Mouse (Mus musculus) right cerebral cortex, postnatal 4 days (tissue): ENCODE measurements around the gene Dbndd2.

Experiments used
- DNase-seq: peaks from one replicate; pipeline ENCODE4 v3.0.0-alpha.2; 2022

The Dbndd2 gene

GRCm38 (mm10) chr2:164454846-164455245 lies 31.1 kb upstream of the Dbndd2 start:
- DNase-seq = no peak

DNA sequence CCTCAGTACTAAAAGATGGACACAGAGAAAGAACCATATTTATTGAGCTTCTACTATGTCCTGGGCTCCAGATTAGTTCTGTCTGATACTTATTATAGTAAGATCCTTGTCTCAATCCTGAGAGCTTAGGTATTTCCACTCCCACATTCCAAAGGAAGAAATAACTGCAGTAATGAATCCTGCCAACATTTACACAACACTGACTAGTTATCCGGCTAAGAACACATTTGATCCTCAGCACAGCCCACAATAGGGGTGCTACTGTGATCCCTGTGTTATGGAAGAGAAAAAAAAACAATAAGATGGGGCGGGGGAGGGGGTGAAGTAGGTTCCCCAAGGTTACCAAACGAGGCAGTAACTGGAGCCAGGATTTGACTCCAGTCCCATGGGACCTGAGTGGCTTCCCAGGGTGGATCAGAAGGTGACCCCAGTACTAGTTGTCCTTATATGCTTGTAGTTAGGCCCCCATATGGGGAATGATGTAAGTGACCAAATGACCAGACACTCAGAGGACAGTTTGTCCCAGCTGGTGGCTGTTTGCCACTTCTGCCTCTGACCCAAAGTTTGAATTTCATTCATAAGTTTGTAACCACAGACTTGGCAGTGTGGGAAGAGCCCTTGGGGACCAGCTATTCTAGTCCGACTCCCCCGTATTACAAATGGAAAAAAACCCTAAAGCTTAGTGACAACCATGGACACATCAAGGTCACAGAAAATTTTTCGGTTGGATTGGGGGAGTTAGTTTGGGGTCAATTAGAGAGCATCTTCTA lies 30.3 kb upstream of the Dbndd2 start:
- no peak for DNase-seq

DNA sequence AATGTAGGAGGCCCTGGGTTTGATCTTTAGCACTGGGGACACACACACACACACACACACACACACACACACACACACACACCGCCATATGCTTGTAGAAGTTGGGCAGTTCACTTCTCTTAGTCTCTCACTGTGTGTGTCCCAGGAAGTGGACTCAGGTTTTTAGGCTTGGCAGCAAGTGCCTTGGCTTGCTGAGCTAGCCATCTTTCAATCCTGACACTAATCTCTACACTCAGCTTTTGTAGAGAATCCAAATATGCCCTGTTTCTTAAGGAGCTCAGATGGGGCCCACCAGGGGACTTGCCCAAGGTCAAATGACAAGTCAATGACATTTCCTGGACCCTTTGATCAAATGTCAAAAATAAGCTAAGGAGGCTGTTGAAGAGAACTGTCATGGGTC lies 29.5 kb upstream of the Dbndd2 start:
- no peak for DNase-seq

GRCm38 (mm10) chr2:164456864-164457300 lies 29.0 kb upstream of the Dbndd2 start, which contains the start of gene Sys1:
Gene Sys1 (plus strand): TSS chr2:164456964.
- DNase-seq = peak; percentile 14

- no peak for DNase-seq
Measured at GRCm38 (mm10) chr2:164457942-164458341, 28.0 kb upstream of the Dbndd2 start.

- no peak for DNase-seq
Measured at GRCm38 (mm10) chr2:164458535-164458934, 27.4 kb upstream of the Dbndd2 start.

- peak; percentile 91 for DNase-seq
Measured at GRCm38 (mm10) chr2:164460745-164461551, 25.0 kb upstream of the Dbndd2 start, which contains the start of gene Gm20458. Gene Gm20458 (plus strand): TSS chr2:164460967.

GRCm38 (mm10) chr2:164465161-164465560 lies 20.7 kb upstream of the Dbndd2 start:
- DNase-seq = no peak

GRCm38 (mm10) chr2:164466787-164467186 lies 19.1 kb upstream of the Dbndd2 start:
- no peak for DNase-seq

DNA sequence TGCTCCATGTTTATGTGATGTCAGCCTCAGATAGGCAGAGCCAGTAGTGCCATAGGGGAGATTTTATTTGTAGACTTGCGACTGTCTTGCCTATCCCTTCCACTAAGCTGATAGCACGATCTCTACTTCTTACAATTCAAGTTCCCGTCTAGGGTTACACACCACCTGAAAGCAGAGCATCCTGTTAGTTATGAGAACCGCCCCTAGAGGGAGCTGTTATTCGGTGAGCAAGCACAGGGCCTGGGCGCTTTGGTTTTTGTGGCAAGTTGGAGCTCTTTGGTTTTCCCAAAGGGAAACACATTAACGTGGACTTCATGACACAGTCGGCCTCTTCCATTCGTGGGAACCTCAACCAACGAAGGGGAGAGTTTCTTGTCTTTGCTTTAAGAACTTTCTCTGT lies 15.7 kb upstream of the Dbndd2 start:
- peak; percentile 36 for DNase-seq

DNA sequence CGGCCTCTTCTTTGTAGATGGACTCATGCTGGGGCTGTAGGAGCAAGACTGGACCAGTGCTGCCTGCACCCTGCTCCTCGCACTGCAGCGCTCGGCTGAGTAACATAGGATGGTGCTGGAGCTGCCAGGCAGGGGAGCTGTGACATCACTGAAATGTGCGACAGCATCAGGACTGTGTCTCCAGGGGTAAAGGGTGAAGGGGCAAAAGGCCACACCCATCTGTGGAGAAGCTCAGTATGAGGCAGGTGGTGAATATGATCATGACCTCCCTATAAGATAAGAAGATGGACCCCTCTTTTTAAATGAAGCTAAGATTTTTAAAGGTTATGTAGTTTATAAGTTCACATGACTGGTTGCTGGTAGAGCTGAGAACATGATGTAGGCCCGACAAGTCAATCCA lies 12.3 kb upstream of the Dbndd2 start, which contains the start of gene Trp53tg5:
Gene Trp53tg5, minus strand, starts transcription at position 101 of the 400 bp plus-strand sequence.
- DNase-seq = no peak

DNA sequence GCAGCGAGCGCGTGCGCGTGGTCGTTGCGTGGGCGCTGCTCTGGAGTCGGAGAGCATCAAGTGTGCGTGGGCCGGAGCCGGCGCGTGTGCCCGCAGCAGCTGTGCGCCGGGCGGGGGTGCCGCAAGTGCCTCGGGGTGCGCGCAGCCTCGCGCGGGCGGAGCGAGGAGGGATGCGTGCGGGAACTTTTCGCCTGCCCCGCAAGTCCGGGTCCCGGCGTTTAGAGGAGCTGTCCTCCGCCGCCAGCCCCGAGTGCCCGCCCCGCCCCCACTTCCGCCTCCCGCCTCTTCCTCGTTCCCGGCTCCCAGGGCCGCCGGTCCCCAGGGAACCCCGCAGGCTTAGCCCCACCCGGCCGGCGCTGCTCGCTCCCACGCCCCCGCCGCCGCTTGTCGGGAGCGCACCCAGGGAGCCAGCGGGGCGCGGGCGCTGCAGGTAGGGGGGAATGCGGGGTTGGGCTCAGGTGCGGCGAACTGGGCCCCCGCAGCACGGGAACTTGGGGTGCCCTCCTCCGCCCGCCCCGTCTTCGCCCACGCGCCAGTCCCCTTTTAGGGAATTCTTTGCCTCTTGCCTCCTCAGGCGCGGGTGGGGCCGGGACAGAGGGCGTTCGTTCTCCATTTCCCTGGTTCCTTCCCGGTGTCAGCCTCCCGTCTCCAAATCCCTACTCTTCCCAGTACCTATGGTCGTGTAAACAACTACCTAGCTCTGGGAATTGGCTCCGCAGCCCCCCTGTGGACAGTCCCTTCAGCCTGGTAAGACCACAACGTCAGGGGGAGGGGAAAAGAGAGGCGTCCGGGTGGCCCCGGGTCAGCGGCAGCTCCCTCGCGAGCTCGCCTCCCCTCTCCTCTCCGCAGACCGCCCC lies 580 bp downstream of the Dbndd2 start:
- peak; percentile 70 for DNase-seq

DNA sequence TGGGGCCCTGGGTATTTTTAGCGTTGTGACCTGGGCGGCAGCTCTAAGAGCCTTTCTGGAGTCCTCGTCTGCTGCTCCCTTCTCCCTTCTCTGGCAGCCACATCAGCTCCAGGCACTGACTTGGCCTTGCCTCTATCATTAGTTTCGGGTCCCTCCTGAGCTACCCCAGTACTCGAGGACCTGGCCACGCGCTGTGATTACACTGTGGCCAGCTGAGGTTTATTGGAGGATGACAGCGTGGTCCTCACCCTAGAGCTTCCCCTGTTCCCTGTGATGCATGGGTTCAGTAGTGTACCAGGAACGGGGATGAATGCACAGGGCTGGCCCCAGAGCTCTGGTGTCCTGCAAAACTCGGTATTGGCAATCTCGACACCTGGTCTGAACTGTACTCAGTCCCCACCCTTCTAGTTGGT lies 1.2 kb downstream of the Dbndd2 start:
- DNase-seq = no peak

- DNase-seq = peak; percentile 42
Measured at GRCm38 (mm10) chr2:164487812-164488211, 1.9 kb downstream of the Dbndd2 start.

DNA sequence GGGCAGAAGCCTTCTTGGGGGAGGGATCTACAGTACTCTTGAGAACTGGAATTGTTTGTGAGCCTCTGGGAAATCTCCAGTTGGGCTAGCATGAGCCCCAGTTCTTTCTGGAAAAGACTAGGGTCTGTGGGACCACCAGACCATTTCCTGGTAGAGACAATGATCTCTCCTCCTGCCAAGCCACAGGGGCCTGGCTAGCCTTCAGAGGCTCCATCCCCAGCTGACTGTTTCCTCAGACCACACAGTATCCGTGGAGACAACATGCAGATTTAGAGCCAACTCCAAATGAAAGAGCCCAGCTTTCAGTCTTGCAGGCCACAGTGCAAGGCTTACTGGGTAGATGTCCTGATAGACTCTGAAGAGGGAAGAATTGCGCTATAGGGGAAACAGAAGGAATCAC lies 8.2 kb downstream of the Dbndd2 start:
- DNase-seq = no peak

DNA sequence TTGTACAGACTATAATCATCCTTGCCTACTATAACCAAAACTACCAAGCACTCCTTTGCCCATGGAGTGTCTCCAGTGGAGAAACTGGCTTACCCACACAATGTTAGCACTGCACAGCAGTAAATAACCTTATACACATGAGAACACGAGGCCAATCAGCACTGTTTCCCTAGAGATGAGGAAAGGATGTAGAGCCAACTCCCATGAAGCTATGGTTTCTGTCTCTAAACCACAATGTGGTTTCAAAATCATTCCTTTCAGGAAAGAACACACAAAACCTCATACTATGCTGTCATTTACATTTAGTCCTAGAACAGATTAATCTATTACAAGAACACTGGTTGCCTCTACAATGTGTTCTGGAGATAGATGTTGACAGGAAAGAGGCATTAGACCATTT lies 10.4 kb downstream of the Dbndd2 start:
- no peak for DNase-seq

- DNase-seq = peak; percentile 86
Measured at GRCm38 (mm10) chr2:164496847-164497690, 11.2 kb downstream of the Dbndd2 start, which contains the start of gene Pigt. Gene Pigt (plus strand): TSS chr2:164497520.

GRCm38 (mm10) chr2:164497691-164498268 lies 11.9 kb downstream of the Dbndd2 start:
- DNase-seq = no peak

GRCm38 (mm10) chr2:164499317-164499716 lies 13.4 kb downstream of the Dbndd2 start:
- no peak for DNase-seq

DNA sequence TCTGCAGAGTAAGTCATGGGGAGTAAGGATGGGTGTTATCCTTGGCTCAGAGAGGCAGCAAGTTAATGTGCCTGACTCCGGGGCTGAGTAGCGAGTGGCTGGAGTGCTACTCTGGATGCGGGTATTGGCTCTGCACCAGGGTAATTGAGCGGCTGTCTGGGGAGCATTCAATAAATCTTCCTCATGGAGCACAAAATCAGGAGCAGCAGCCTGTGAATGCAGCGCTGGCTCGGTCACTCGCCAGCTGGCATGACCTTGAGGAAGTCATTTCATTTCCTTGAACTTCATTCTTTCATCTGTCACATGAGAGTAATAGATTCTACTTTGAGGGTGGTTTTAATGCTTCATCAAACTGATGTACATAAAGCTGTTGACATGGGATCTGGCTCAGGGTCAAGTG lies 14.6 kb downstream of the Dbndd2 start:
- DNase-seq = no peak

GRCm38 (mm10) chr2:164504919-164505318 lies 19.0 kb downstream of the Dbndd2 start:
- no peak for DNase-seq
